Mouse (Mus musculus): Measurements from ENCODE around the gene Dab2ip. TPM values are rescaled to one million over a fixed set of nuclear protein-coding genes. Genes with fewer than 3 reads are reported as not detected.

The Dab2ip gene
- polyA plus RNA-seq, 1 experiment from 2014 or later: 42.3 TPM

GRCm38 (mm10) chr2:35570743-35571142 is 12.7 kb downstream of the Dab2ip start:
- H3K9ac ChIP-seq (ENCODE audit: low read length): no peak overlapping the region
- no peak overlapping the region for H3K27ac ChIP-seq (ENCODE audit: low read depth, low read length)
- 49% methylated on average over 4 of the region's 4 CpGs for WGBS
- no peak for DNase-seq (ENCODE audit: low spot score, missing footprints)
- no peaks in the 10 kb centered on the region for H3K9me3 ChIP-seq (ENCODE audit: control insufficient read depth, low read length)
- no peaks in the 10 kb centered on the region for H3K4me1 ChIP-seq (ENCODE audit: control insufficient read depth, insufficient read depth, low read length)
- ATAC-seq (ENCODE audit: low FRiP score): no peak
- H3K4me3 ChIP-seq (ENCODE audit: low read depth, low read length): no peak overlapping the region
- no peaks in the 10 kb centered on the region for H3K36me3 ChIP-seq (ENCODE audit: control insufficient read depth, insufficient read depth, low read length)
- H3K27me3 ChIP-seq (ENCODE audit: control insufficient read depth, insufficient read depth, low read length): no peaks in the 10 kb centered on the region
- no peak overlapping the region for H3K4me2 ChIP-seq

GRCm38 (mm10) chr2:35574643-35575042 is 16.6 kb downstream of the Dab2ip start:
- no peak overlapping the region for H3K4me2 ChIP-seq
- peaks cover under 1% of the 10 kb centered on the region; the same call in 1 of the 2 replicates for H3K27me3 ChIP-seq (ENCODE audit: control insufficient read depth, insufficient read depth, low read length)
- H3K27ac ChIP-seq (ENCODE audit: low read depth, low read length): no peak overlapping the region
- no peaks in the 10 kb centered on the region for H3K4me1 ChIP-seq (ENCODE audit: control insufficient read depth, insufficient read depth, low read length)
- 45% methylated on average over 1 of the region's 1 CpGs for WGBS
- H3K36me3 ChIP-seq (ENCODE audit: control insufficient read depth, insufficient read depth, low read length): no peaks in the 10 kb centered on the region
- no peak overlapping the region for H3K9ac ChIP-seq (ENCODE audit: low read length)
- no peak overlapping the region for H3K4me3 ChIP-seq (ENCODE audit: low read depth, low read length)
- no peaks in the 10 kb centered on the region for H3K9me3 ChIP-seq (ENCODE audit: control insufficient read depth, low read length)
- ATAC-seq (ENCODE audit: low FRiP score): no peak
- no peak for DNase-seq (ENCODE audit: low spot score, missing footprints)

GRCm38 (mm10) chr2:35576675-35577074 is 18.6 kb downstream of the Dab2ip start:
- no peaks in the 10 kb centered on the region for H3K36me3 ChIP-seq (ENCODE audit: control insufficient read depth, insufficient read depth, low read length)
- ATAC-seq (ENCODE audit: low FRiP score) (no peak), DNase-seq (ENCODE audit: low spot score, missing footprints) (no peak)
- no peak overlapping the region for H3K4me3 ChIP-seq (ENCODE audit: low read depth, low read length)
- no peak overlapping the region for H3K4me2 ChIP-seq
- H3K27me3 ChIP-seq (ENCODE audit: control insufficient read depth, insufficient read depth, low read length): peaks cover 19% of the 10 kb centered on the region
- H3K9me3 ChIP-seq (ENCODE audit: control insufficient read depth, low read length): no peaks in the 10 kb centered on the region
- WGBS: 88% methylated on average over 3 of the region's 3 CpGs
- peaks cover 4% of the 10 kb centered on the region; the same call in 1 of the 2 replicates for H3K4me1 ChIP-seq (ENCODE audit: control insufficient read depth, insufficient read depth, low read length)
- H3K9ac ChIP-seq (ENCODE audit: low read length): no peak overlapping the region
- no peak overlapping the region for H3K27ac ChIP-seq (ENCODE audit: low read depth, low read length)

- no peak overlapping the region for H3K9ac ChIP-seq (ENCODE audit: low read length)
- no peak for ATAC-seq (ENCODE audit: low FRiP score)
- H3K4me3 ChIP-seq (ENCODE audit: low read depth, low read length): no peak overlapping the region
- H3K9me3 ChIP-seq (ENCODE audit: control insufficient read depth, low read length): no peaks in the 10 kb centered on the region
- H3K36me3 ChIP-seq (ENCODE audit: control insufficient read depth, insufficient read depth, low read length): no peaks in the 10 kb centered on the region
- 72% methylated on average over 4 of the region's 4 CpGs for WGBS
- peaks cover 46% of the 10 kb centered on the region for H3K27me3 ChIP-seq (ENCODE audit: control insufficient read depth, insufficient read depth, low read length)
- no peak for DNase-seq (ENCODE audit: low spot score, missing footprints)
- no peak overlapping the region for H3K27ac ChIP-seq (ENCODE audit: low read depth, low read length)
- H3K4me1 ChIP-seq (ENCODE audit: control insufficient read depth, insufficient read depth, low read length): peaks cover 17% of the 10 kb centered on the region
- H3K4me2 ChIP-seq: no peak overlapping the region
Measured at GRCm38 (mm10) chr2:35580111-35580510, 22.0 kb downstream of the Dab2ip start.

GRCm38 (mm10) chr2:35581501-35582340 is 23.7 kb downstream of the Dab2ip start:
- ATAC-seq (ENCODE audit: low FRiP score): peak; percentile 59

GRCm38 (mm10) chr2:35582341-35582941 is 24.4 kb downstream of the Dab2ip start:
- Histone ChIP-seq H3K36me3 (ENCODE audit: control insufficient read depth, insufficient read depth, low read length) (no peaks in the 10 kb centered on the region), H3K27me3 (ENCODE audit: control insufficient read depth, insufficient read depth, low read length) (peaks cover 46% of the 10 kb centered on the region), H3K9ac (ENCODE audit: low read length) (peak overlapping the region; percentile 67), H3K9me3 (ENCODE audit: control insufficient read depth, low read length) (no peaks in the 10 kb centered on the region), H3K4me1 (ENCODE audit: control insufficient read depth, insufficient read depth, low read length) (peaks cover 17% of the 10 kb centered on the region), H3K27ac (ENCODE audit: low read depth, low read length) (no peak overlapping the region), H3K4me3 (ENCODE audit: low read depth, low read length) (peak overlapping the region; percentile 49), H3K4me2 (peak overlapping the region; percentile 67)
- peak; percentile 94 for DNase-seq (ENCODE audit: low spot score, missing footprints)
- WGBS: under 1% methylated on average over 46 of the region's 46 CpGs
- ATAC-seq (ENCODE audit: low FRiP score): peak; percentile 82

More at GRCm38 (mm10) chr2:35581501-35582340, 23.7 kb downstream of the Dab2ip start:
- H3K36me3 ChIP-seq (ENCODE audit: control insufficient read depth, insufficient read depth, low read length): no peaks in the 10 kb centered on the region
- peak overlapping the region; percentile 67 for H3K4me2 ChIP-seq
- no peak overlapping the region for H3K27ac ChIP-seq (ENCODE audit: low read depth, low read length)
- H3K9ac ChIP-seq (ENCODE audit: low read length): peak overlapping the region; percentile 67
- H3K4me1 ChIP-seq (ENCODE audit: control insufficient read depth, insufficient read depth, low read length): peaks cover 17% of the 10 kb centered on the region
- peak overlapping the region; percentile 49 for H3K4me3 ChIP-seq (ENCODE audit: low read depth, low read length)
- DNase-seq (ENCODE audit: low spot score, missing footprints): peak; percentile 96
- under 1% methylated on average over 66 of the region's 76 CpGs for WGBS
- no peaks in the 10 kb centered on the region for H3K9me3 ChIP-seq (ENCODE audit: control insufficient read depth, low read length)
- peaks cover 46% of the 10 kb centered on the region for H3K27me3 ChIP-seq (ENCODE audit: control insufficient read depth, insufficient read depth, low read length)

GRCm38 (mm10) chr2:35583406-35583805 is 25.3 kb downstream of the Dab2ip start:
- Histone ChIP-seq H3K27ac (ENCODE audit: low read depth, low read length) (no peak overlapping the region), H3K9ac (ENCODE audit: low read length) (no peak overlapping the region), H3K9me3 (ENCODE audit: control insufficient read depth, low read length) (no peaks in the 10 kb centered on the region), H3K4me1 (ENCODE audit: control insufficient read depth, insufficient read depth, low read length) (peaks cover 23% of the 10 kb centered on the region), H3K4me3 (ENCODE audit: low read depth, low read length) (no peak overlapping the region), H3K27me3 (ENCODE audit: control insufficient read depth, insufficient read depth, low read length) (peaks cover 46% of the 10 kb centered on the region), H3K4me2 (no peak overlapping the region), H3K36me3 (ENCODE audit: control insufficient read depth, insufficient read depth, low read length) (no peaks in the 10 kb centered on the region)
- DNase-seq (ENCODE audit: low spot score, missing footprints): peak; percentile 89
- 53% methylated on average over 5 of the region's 5 CpGs for WGBS
- no peak for ATAC-seq (ENCODE audit: low FRiP score)

- 85% methylated on average over 3 of the region's 3 CpGs for WGBS
- Histone ChIP-seq H3K9me3 (ENCODE audit: control insufficient read depth, low read length) (no peaks in the 10 kb centered on the region), H3K9ac (ENCODE audit: low read length) (no peak overlapping the region), H3K4me2 (no peak overlapping the region), H3K4me3 (ENCODE audit: low read depth, low read length) (no peak overlapping the region), H3K27me3 (ENCODE audit: control insufficient read depth, insufficient read depth, low read length) (peaks cover 46% of the 10 kb centered on the region), H3K27ac (ENCODE audit: low read depth, low read length) (no peak overlapping the region), H3K4me1 (ENCODE audit: control insufficient read depth, insufficient read depth, low read length) (peaks cover 26% of the 10 kb centered on the region), H3K36me3 (ENCODE audit: control insufficient read depth, insufficient read depth, low read length) (no peaks in the 10 kb centered on the region)
- ATAC-seq (ENCODE audit: low FRiP score): no peak
- DNase-seq (ENCODE audit: low spot score, missing footprints): no peak
Measured at GRCm38 (mm10) chr2:35584011-35584410, 25.9 kb downstream of the Dab2ip start.

GRCm38 (mm10) chr2:35588368-35588767 is 30.3 kb downstream of the Dab2ip start:
- ATAC-seq (ENCODE audit: low FRiP score): peak; percentile 31; the same call in 1 of the 2 replicates
- H3K9ac ChIP-seq (ENCODE audit: low read length): no peak overlapping the region
- peaks cover 11% of the 10 kb centered on the region for H3K27me3 ChIP-seq (ENCODE audit: control insufficient read depth, insufficient read depth, low read length)
- WGBS: 26% methylated on average over 9 of the region's 9 CpGs
- H3K4me1 ChIP-seq (ENCODE audit: control insufficient read depth, insufficient read depth, low read length): peaks cover 9% of the 10 kb centered on the region
- no peak overlapping the region for H3K4me3 ChIP-seq (ENCODE audit: low read depth, low read length)
- H3K36me3 ChIP-seq (ENCODE audit: control insufficient read depth, insufficient read depth, low read length): no peaks in the 10 kb centered on the region
- DNase-seq (ENCODE audit: low spot score, missing footprints): no peak
- no peak overlapping the region for H3K27ac ChIP-seq (ENCODE audit: low read depth, low read length)
- no peaks in the 10 kb centered on the region for H3K9me3 ChIP-seq (ENCODE audit: control insufficient read depth, low read length)
- H3K4me2 ChIP-seq: no peak overlapping the region

Measured in midbrain, embryonic 11.5 days (tissue).